Mouse (Mus musculus) kidney, adult 2 months (tissue): ENCODE measurements around the gene Eprs.

ENCODE experiments used
- CTCF ChIP-seq: fragments of 200-500 bp; conservative IDR thresholded peaks from 2 replicates; pipeline ENCODE4 v1.5.1; 2011; ENCODE audit warnings: low read depth, mild to moderate bottlenecking, control low read depth, low read length, moderate library complexity, mixed read lengths; ENCODE audit not compliant: insufficient read depth, insufficient read length
- POLR2A ChIP-seq: fragments of 200-500 bp; IDR thresholded peaks from one replicate; pipeline ENCODE4 v1.6.1; 2011; ENCODE audit warnings: low read depth, low read length, control low read depth

DNA sequence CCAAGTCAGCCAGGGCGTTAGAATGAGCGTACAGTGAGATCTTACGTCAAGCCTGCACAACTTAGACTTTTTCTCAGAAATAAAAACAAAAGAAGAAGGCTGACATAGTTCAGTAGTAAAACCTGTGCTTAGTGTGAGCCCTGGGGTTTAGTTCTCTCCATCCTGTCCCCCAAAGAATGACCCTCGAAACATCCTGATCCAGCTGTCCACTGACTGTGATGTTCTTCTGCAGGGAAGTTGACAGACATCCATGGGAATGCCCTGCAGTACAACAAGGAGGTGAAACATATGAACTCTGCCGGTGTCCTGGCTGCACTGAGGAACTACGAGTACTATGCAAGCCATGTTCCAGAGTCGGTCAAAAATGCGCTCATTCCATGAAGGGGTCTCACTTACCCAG is 6.6 kb upstream of the Eprs start:
- TF ChIP-seq CTCF (no peak), POLR2A (no peak)
